Mouse (Mus musculus): ENCODE measurements around the gene Rpl13. TPM values are rescaled to one million over a fixed set of nuclear protein-coding genes. Genes with fewer than 3 reads are reported as not detected.
A peak's percentile ranks its signal among the peaks of the same experiment; 100 is the strongest.
"Not testable (repeated sequence)": the region's sequence is repeated elsewhere in the genome, so short reads cannot be mapped to it uniquely, and the experiment has no call there.

Rpl13 gene
- polyA plus RNA-seq (2017; shearing (Covaris generic)) = 1,000 to 10,000 TPM; 2,503 to 2,608 TPM

DNA sequence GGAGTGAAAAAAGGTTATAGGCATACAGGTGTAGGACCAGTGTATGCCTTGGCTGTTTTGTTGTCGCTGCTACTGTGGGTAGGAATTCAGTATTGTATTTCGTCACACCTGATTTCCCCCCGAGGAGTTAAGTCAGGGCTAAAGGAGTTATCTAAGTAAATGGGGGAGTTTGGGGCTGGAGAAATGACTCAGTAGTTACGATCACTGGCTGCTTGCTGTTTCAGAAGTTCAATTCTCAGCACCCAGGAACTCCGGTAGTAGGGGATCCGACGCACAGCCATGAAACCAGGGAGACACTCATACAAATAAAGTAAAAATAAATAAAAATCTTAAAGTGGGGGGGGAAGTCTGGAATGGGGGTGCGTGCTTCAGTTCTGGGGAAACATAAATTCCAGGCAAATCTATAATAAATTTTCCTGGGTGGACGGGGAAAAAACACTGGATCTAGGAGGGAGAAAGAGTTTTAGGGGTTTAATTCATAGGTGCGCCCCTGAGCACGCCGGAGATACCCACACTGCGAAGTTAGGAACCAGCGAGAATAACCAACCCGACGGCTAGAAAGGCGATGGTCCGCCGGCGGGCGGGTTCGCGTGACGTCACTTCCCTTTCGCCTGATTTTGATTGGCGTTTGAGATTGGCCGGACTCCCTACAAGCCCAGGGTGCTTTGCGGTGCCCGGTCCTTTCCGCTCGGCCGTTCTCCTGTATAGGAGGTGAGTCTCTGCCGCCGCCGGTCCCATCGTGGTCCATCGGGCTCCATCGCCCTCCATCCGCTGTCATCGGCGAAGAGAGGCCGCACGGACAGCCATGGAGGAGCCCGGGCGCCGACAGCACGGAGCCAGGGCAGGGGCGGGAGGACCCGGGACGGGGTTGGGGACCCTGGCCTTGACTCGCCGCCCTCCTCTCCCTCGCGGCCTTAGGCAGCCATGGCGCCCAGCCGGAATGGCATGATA, at the start of gene Rpl13:
Gene Rpl13 (plus strand): TSS at position 616 of the 951 bp plus-strand sequence.
- peak; percentile 69 for ATAC-seq

DNA sequence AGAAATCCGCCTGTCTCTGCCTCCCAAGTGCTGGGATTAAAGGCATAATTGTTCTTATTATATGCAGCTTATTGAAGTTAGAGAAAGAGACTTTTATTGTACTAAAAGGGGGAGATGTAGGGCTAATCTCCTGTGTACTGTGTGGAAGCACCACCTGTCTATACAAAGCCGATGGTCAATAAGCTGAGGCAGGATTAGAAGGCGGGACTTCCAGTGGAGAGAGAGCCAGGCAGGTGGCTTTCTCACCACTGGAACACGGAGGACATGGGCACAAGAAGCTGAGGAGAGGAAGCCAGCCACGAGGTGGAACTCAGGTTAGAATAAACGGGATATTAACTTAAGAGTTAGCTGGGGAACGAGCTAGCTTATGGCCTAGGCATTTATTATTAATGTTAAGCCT, 39.4 kb upstream of the Rpl13 start, which contains the start of gene Spg7:
Gene Spg7 (plus strand): TSS at position 222 of the 400 bp plus-strand sequence.
- no peak for ATAC-seq

DNA sequence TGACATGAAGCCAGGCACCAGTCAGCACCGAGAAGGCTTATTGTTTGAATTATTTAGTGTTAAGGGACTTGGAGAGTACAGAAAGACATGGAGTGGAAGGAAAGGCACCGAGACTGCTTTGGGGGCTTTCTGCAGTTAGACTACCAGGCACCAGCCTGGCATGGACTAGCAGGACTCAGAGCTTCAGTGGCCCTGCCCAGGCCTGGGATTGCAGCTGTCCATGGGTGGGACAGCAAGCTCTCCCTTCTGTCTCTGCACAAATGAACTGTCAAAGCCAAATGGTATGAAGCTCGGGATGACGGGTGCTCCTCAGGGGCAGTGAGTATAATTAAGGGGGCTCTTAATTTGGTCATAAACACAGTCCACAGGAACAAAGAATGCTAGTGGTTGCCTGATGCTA, 38.1 kb upstream of the Rpl13 start:
- no peak for ATAC-seq

DNA sequence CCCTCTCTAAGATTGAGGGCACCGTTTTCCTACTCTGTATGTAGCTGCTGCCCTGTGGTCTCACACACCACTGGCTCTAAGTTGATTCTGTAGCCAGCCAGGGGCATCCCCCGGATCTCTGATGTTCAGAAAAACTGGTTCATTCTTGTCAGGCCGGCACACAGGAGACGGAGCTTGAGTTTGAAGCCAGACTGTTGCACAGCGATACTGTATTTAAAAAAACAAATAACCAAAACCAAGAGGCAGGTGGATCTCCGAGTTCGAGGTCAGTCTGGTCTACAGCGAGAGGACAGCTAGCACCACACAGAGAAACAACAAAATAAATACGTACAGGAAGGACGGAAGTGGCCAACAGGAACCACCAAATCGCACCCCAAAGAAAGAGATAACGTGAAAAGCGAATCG, 37.3 kb upstream of the Rpl13 start:
- ATAC-seq = peak; percentile 57

- peak; percentile 66 for ATAC-seq
Observed at GRCm38 (mm10) chr8:123065214-123066100, 36.7 kb upstream of the Rpl13 start.

DNA sequence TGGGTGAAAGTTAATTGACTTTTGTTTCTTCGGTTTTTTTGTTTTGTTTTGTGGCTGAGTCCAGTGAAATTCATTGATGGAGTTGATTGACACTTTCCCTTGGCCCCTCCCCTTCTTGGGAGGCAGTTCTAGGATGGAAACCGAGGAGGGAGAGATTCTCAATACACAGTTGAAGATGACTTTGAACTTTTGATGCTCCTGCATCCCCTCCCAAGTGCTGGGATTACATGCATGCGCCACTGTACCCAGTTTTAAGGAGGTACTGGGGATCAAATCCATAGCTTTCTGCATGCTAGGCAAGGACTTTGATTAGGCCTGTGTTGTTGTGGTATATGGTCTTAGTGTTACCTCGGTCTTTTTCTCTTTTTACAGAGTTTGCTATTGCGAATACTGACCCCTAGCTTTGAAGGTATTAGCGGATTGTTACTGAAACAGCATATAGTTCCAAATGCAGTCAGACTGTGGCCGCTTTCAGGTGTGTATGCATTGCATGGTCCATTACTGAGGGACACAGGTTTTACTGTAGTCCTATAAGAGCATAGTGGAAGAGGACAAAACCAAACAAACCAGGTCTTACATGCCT, 36.0 kb upstream of the Rpl13 start:
- ATAC-seq = no peak

DNA sequence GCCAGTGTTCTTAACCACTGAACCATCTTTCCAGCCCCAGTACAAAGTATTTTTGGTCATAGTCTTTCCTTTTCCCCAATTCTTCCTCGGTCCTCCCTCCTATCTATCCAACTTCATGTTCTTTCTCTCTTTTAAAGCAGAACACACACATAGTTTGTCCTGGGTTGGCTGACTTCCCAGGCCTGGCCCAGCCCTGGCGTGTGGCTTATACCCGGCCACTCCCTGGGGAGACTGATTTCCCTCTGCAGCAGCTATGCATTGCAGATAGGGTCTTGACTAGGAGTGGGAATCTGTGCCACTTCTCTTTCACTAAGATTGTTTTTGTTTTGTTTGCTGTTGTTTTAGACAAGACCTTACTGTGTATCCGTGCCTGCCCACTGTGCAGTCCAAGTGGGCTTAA, 31.0 kb upstream of the Rpl13 start:
- ATAC-seq = no peak

- no peak for ATAC-seq
Observed at GRCm38 (mm10) chr8:123077213-123077612, 24.9 kb upstream of the Rpl13 start.

GRCm38 (mm10) chr8:123082993-123083392, 19.2 kb upstream of the Rpl13 start:
- ATAC-seq = no peak

DNA sequence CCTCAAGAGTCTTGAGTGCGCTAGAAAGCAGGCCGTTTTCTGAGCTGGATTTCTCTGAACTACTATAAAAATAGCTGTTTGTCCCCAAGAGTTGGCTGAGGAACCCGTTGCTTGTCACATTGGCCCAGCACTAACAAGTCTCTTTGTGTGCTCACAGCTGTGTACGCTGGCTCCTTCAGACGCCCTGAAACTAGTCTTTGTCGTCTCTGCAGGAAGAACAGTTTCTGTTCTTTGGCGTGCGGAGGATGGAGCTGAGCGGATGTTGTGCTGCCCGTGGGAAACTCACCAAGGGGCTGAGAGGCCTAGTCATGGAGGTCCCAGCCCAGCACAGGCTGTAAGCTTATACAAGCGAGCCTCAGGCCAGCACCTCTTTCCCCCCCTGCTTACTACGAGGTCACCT, 18.5 kb upstream of the Rpl13 start:
- no peak for ATAC-seq

DNA sequence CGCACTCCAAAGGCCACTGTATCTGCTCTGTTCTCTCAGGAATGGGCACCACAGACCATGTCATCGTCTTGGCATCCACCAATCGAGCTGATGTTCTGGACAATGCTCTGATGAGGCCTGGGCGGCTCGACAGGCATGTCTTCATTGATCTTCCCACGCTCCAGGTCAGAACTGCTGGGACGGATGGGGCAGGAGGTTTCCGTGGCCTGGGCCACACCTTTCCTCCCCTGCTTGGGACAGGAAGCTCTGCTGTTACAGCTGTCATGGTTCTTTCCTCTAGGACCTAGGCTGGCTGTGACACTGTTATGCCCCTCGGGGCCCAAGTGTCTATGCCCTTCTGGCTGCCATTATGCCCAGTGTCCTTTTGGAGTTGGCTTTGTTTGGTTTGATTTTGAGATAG, 14.9 kb upstream of the Rpl13 start:
- no peak for ATAC-seq

DNA sequence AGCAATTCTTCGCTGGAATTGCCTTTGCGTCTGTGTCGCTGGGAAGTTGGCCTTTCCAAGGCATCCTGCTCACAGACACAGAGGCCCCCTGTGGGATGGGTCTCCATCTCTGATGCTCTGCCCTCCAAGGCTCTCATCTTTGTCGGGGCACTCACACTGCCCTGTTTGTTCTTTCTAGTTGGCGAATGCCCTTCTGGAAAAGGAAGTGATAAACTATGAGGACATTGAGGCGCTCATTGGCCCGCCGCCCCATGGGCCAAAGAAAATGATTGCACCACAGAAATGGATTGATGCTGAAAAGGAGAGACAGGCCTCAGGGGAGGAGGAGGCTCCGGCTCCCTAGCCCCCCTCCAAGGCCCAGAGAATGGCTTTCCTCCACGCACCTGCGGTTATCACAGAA, 4.9 kb upstream of the Rpl13 start:
- ATAC-seq = no peak

GRCm38 (mm10) chr8:123097786-123098584, 4.2 kb upstream of the Rpl13 start:
- ATAC-seq = no peak

- ATAC-seq = no peak
Observed at GRCm38 (mm10) chr8:123100288-123100687, 1.9 kb upstream of the Rpl13 start.

DNA sequence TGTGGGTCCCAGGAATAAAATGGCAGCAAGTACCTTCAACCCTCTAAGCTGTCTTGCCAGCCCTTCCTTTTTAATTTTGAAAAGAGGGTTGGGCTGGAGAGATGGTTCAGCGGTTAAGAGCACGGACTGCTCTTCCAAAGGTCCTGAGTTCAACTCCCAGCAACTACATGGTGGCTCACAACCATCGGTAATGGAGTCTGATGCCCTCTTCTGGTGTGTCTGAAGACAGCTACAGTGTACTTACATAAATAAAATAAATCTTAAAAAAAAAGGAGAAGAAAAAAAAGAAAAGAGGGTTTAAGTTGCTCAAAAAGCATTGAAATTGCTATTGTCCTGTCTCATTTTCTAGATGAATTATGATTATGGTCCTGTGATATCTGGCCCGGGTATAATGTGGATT, 906 bp upstream of the Rpl13 start:
- no peak for ATAC-seq

GRCm38 (mm10) chr8:123102855-123103254, 705 bp downstream of the Rpl13 start:
- not testable (repeated sequence) for ATAC-seq

DNA sequence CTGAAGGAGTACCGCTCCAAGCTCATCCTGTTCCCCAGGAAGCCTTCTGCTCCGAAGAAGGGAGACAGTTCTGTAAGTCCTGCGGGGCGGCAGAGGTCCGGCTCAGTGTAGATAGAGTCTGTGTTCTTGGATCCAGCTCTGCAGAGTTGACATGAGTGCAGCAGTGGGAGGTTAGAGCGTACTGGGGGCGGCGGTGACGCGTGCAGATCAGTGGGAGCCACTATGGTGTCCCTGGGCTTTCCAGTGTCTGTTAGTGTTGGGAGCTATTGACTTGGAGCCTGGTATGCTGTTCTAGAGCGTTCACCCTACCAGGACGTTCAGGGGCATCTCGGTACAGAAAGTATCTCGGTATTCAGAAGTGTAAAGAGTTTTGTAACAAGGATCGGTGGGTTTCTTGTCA, 1.1 kb downstream of the Rpl13 start:
- no peak for ATAC-seq

DNA sequence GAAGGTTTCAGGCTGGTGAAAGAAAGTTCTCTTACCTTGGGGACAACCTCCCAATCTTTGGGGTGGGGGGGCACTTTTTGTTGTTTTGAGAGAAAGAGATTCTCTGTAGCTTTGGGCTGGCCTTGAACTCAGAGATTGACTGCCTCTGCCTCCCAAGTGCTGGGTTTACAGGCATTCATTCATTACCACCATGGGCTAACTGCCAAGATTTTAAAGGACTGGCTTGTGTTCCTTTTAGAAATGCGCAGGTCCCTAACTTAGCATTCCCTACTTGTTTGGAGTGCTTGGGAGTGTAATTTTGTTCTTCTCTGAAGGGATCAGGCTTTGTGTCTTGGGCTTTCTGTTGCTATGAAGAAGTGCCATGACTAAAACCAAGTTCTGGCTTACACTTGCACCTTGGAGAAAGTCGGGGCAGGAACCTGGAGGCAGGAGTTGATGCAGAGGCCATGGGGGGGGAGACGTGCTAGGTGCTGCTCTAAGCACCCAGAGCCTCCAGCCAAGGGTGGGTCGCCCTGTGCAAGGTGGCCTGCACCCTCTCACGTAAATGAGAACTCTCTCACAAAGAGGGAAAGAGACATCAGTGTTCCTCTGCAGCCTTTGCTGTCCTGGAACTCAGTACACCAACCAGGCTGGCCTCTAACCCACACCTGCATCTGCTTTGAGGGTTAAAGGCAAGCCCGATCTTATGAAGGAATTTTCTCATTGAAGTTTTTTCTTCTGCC, 2.1 kb downstream of the Rpl13 start:
- no peak for ATAC-seq

DNA sequence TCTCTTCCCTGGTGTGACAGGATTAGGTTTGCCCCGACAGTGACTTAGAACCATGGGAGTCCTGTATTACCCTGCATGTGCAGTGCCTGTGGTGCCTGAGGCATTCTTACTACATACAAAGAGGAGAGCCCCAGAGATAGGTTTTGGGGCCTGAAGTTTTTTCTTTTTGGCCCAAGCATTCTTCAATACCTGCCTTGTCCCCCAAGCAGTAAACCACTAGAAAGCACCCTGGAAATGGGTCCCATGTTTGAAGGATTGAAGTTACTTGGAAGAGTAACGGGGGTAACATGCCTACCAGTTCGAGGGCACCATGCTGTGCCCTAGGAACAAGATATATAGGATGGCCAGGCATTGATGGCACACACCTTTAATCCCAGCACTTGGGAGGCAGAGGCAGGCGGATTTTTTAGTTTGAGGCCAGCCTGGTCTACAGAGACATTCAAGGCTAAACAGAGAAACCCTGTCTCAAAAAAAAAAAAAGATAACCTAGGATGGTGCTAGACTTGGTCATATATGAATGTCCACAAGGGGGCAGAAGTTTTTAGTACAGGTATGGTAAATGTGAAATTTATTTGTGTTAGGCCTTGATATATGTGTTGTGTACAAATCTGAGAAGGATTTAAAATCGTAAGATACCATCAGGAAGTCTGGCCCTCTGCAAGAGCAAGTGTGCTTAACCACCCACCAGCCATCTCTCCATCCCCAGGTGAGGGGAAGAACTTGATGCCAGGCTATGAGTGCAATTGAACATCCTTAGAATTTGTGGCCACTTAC, 3.6 kb downstream of the Rpl13 start:
- ATAC-seq = no peak

DNA sequence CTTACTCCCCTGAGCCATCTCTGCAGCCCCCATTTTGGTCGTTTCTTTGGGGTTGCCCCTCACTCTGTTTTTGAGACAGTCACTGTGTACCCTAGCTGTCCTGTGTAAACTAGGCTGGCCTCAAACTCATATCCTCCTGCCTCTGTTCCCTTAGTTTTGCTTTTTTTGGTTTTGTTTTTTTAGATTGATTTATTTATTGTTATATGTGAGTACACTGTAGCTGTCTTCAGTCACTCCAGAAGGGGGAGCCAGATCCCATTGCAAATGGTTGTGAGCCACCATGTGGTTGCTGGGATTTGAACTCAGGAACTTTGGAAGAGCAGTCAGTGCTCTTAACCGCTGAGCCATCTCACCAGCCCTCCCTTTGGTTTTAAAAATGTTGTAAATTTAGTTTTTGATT, 4.4 kb downstream of the Rpl13 start:
- ATAC-seq = no peak

- no peak for ATAC-seq
Observed at GRCm38 (mm10) chr8:123108010-123108409, 5.9 kb downstream of the Rpl13 start.

Measured in activated CD4-positive, CD25-positive, alpha-beta regulatory T cell, adult 4 months (primary cell).